Mouse (Mus musculus) neural tube, embryonic 13.5 days (tissue): ENCODE results near the gene Umps. TPM values are rescaled to one million over a fixed set of nuclear protein-coding genes. Genes with fewer than 3 reads are reported as not detected.

ENCODE experiments used
- ATAC-seq: fragments of 200-750 bp; cut with Nextera tagmentation; 2 replicates; pipeline ENCODE4 v1.8.0; 2017; ENCODE audit warnings: low read depth, mild to moderate bottlenecking, moderate TSS enrichment, moderate library complexity
- H3K27ac ChIP-seq: fragments of 300-500 bp; sonication (generic); replicated peaks from 2 replicates; pipeline ENCODE4 v1.5.1; 2015; ENCODE audit warnings: moderate library complexity, mild to moderate bottlenecking, inconsistent platforms
- H3K27me3 ChIP-seq: fragments of 300-500 bp; sonication (generic); 2 replicates; pipeline ENCODE4 v1.6.1; 2015; ENCODE audit warnings: mild to moderate bottlenecking, inconsistent platforms
- H3K36me3 ChIP-seq: fragments of 300-500 bp; sonication (generic); 2 replicates; pipeline ENCODE4 v1.6.1; 2015; ENCODE audit warnings: mild to moderate bottlenecking, inconsistent platforms
- H3K4me1 ChIP-seq: fragments of 300-500 bp; sonication (generic); replicated peaks from 2 replicates; pipeline ENCODE4 v1.6.1; 2015; ENCODE audit warnings: inconsistent platforms
- H3K4me2 ChIP-seq: fragments of 300-500 bp; sonication (generic); 2 replicates; pipeline ENCODE4 v1.6.1; 2015; ENCODE audit warnings: inconsistent platforms, mild to moderate bottlenecking, moderate library complexity
- H3K4me3 ChIP-seq: fragments of 300-500 bp; sonication (generic); 2 replicates; pipeline ENCODE4 v1.5.1; 2015; ENCODE audit warnings: mild to moderate bottlenecking, inconsistent platforms
- H3K9ac ChIP-seq: fragments of 300-500 bp; sonication (generic); 2 replicates; pipeline ENCODE4 v1.6.1; 2015; ENCODE audit warnings: moderate library complexity, mild to moderate bottlenecking, inconsistent platforms
- H3K9me3 ChIP-seq: fragments of 300-500 bp; sonication (generic); 2 replicates; pipeline ENCODE4 v1.6.1; 2016; ENCODE audit warnings: inconsistent platforms
- WGBS: fragments of 180-500 bp; shearing (Covaris S2); methylation state at CpG from one replicate; pipeline ENCODE4 v1.1.7; 2015; 5-methylcytosine and 5-hydroxymethylcytosine counted together
- polyA plus RNA-seq: library from polyadenylated mRNA; unstranded; fragments of >200 nt; fragmentation: Nextera tagmentation; extraction: Ambion mirVana; gene quantifications from 2 replicates; pipeline ENCODE4 v1.2.1, GENCODE M21; 2015

Umps gene
- polyA plus RNA-seq, 1 experiment from 2014 or later = 20.4 TPM

GRCm38 (mm10) chr16:33990712-33991111, 23.9 kb upstream of the Umps start:
- no peaks in the 10 kb centered on the region for H3K9me3 ChIP-seq
- peaks cover 31% of the 10 kb centered on the region for H3K36me3 ChIP-seq
- no peak overlapping the region for H3K9ac ChIP-seq
- no peaks in the 10 kb centered on the region; the same call in 1 of the 2 replicates for H3K4me1 ChIP-seq
- H3K4me2 ChIP-seq = no peak overlapping the region
- WGBS = 79% methylated on average over 4 of the region's 4 CpGs
- H3K27ac ChIP-seq = no peak overlapping the region
- no peak for ATAC-seq
- H3K4me3 ChIP-seq = no peak overlapping the region
- H3K27me3 ChIP-seq = no peaks in the 10 kb centered on the region

- Histone ChIP-seq H3K9ac (no peak overlapping the region), H3K9me3 (no peaks in the 10 kb centered on the region), H3K4me1 (no peaks in the 10 kb centered on the region; the same call in 1 of the 2 replicates), H3K4me3 (no peak overlapping the region), H3K27ac (no peak overlapping the region), H3K36me3 (peaks cover 41% of the 10 kb centered on the region), H3K27me3 (no peaks in the 10 kb centered on the region), H3K4me2 (no peak overlapping the region)
- no peak for ATAC-seq
- WGBS = 85% methylated on average over 1 of the region's 1 CpGs
Observed at GRCm38 (mm10) chr16:33989106-33989505, 22.3 kb upstream of the Umps start.

GRCm38 (mm10) chr16:33988358-33989012, 21.6 kb upstream of the Umps start:
- Histone ChIP-seq H3K9ac (no peak overlapping the region), H3K4me1 (no peaks in the 10 kb centered on the region; the same call in 1 of the 2 replicates), H3K9me3 (no peaks in the 10 kb centered on the region), H3K4me3 (no peak overlapping the region), H3K36me3 (peaks cover 46% of the 10 kb centered on the region), H3K27ac (no peak overlapping the region), H3K4me2 (no peak overlapping the region), H3K27me3 (no peaks in the 10 kb centered on the region)
- WGBS = 64% methylated on average over 17 of the region's 17 CpGs
- no peak for ATAC-seq

- H3K4me3 ChIP-seq = no peak overlapping the region
- H3K9me3 ChIP-seq = no peaks in the 10 kb centered on the region
- H3K27ac ChIP-seq = no peak overlapping the region
- peaks cover 47% of the 10 kb centered on the region for H3K36me3 ChIP-seq
- WGBS = 88% methylated on average over 7 of the region's 7 CpGs
- no peaks in the 10 kb centered on the region for H3K27me3 ChIP-seq
- no peaks in the 10 kb centered on the region for H3K4me1 ChIP-seq
- no peak overlapping the region for H3K4me2 ChIP-seq
- no peak for ATAC-seq
- no peak overlapping the region for H3K9ac ChIP-seq
Observed at GRCm38 (mm10) chr16:33986993-33987392, 20.2 kb upstream of the Umps start.

DNA sequence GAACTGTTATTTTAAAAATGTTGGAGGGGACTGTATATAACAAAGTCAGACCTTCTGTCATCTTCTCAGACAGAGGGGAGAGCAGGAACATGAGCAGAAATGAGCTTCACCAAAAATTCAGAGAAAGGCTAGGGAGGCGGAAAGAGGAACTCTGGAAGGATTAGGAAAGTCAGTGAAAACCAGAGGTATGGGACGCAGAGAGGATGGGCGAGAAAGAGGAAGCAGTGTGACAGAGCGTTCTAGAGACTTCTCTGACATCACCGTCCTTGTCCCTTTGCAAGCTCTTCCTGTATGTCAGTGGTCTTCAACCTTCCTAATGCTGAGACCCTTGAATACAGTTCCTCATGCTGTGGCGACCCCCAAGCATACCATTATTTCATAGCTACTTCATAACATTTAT, 18.5 kb upstream of the Umps start:
- 91% methylated on average over 6 of the region's 6 CpGs for WGBS
- Histone ChIP-seq H3K27ac (no peak overlapping the region), H3K4me3 (no peak overlapping the region), H3K9ac (no peak overlapping the region), H3K27me3 (no peaks in the 10 kb centered on the region), H3K4me1 (no peaks in the 10 kb centered on the region), H3K9me3 (no peaks in the 10 kb centered on the region), H3K36me3 (peaks cover 47% of the 10 kb centered on the region), H3K4me2 (no peak overlapping the region)
- no peak for ATAC-seq

DNA sequence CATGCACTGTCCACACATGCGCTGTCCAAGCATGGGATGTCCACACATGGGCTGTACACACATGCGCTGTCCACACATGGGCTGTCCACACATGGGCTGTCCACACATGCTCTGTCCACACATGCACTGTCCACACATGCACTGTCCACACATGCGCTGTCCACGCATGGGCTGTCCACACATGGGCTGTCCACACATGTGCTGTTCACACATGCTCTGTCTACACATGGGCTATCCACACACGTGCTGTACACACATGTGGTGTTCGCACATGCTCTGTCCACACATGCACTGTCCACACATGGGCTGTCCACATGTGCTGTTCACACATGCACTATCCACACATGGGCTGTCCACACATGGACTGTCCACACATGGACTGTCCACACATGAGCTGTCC, 16.9 kb upstream of the Umps start:
- no peaks in the 10 kb centered on the region for H3K4me1 ChIP-seq
- H3K9me3 ChIP-seq = no peaks in the 10 kb centered on the region
- H3K4me2 ChIP-seq = no peak overlapping the region
- 98% methylated on average over 6 of the region's 6 CpGs for WGBS
- no peak for ATAC-seq
- no peak overlapping the region for H3K9ac ChIP-seq
- no peak overlapping the region for H3K4me3 ChIP-seq
- H3K27me3 ChIP-seq = no peaks in the 10 kb centered on the region
- peaks cover 51% of the 10 kb centered on the region for H3K36me3 ChIP-seq
- H3K27ac ChIP-seq = no peak overlapping the region

DNA sequence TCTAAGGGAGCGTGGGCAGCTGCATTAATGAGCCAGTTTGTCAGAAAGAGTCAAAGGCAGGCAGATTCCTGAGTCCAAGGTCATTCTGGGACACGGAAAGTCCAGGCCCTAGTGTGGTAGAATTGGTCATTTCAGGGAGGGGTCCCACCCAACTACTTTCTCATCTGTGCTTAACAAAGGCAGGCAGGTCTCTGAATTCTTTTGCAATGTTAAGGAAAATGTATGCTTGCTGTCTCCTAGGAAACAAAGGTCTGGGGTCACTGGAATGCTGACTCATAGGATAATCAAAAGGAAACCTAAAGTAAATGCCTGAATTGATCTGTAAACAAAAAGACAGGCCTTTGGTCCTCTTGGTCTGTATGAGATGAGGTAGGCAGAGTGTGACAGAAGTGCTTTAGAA, 13.0 kb upstream of the Umps start:
- ATAC-seq = no peak
- 41% methylated on average over 2 of the region's 2 CpGs for WGBS
- Histone ChIP-seq H3K4me2 (no peak overlapping the region), H3K9me3 (no peaks in the 10 kb centered on the region), H3K27me3 (no peaks in the 10 kb centered on the region), H3K9ac (no peak overlapping the region), H3K4me3 (no peak overlapping the region), H3K27ac (no peak overlapping the region), H3K4me1 (no peaks in the 10 kb centered on the region), H3K36me3 (peaks cover 52% of the 10 kb centered on the region)

DNA sequence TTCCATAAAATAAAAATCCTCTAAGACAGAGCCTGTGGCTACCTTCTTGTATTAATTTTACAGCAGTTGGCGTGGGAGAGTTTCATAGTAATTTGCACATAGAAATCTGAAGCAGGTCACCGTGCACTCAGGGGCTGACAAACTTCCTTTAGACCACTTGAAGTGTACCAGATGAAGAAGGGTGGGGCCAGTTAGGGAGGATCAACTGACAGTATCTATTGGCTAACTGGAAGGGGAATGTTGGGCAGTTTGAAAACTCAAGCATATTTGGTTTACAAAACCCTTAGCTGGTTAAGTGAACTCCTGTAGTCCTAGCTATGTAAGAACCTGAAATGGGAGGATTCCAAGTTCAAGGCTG, 424 bp upstream of the Umps start:
- H3K4me2 ChIP-seq = peak overlapping the region; percentile 90
- peaks cover 15% of the 10 kb centered on the region for H3K4me1 ChIP-seq
- WGBS = 77% methylated on average over 2 of the region's 2 CpGs
- peaks cover 14% of the 10 kb centered on the region; the same call in 1 of the 2 replicates for H3K36me3 ChIP-seq
- peak; percentile 25 for ATAC-seq
- peak overlapping the region; percentile 93 for H3K4me3 ChIP-seq
- no peaks in the 10 kb centered on the region for H3K9me3 ChIP-seq
- H3K27me3 ChIP-seq = no peaks in the 10 kb centered on the region
- peak overlapping the region; percentile 15; the same call in 1 of the 2 replicates for H3K27ac ChIP-seq
- H3K9ac ChIP-seq = peak overlapping the region; percentile 91

- H3K27ac ChIP-seq = no peak overlapping the region
- H3K36me3 ChIP-seq = peaks cover 23% of the 10 kb centered on the region
- no peak for ATAC-seq
- peak overlapping the region; percentile 91 for H3K9ac ChIP-seq
- peak overlapping the region; percentile 93 for H3K4me3 ChIP-seq
- H3K4me2 ChIP-seq = peak overlapping the region; percentile 90
- no peaks in the 10 kb centered on the region for H3K27me3 ChIP-seq
- 18% methylated on average over 15 of the region's 15 CpGs for WGBS
- H3K4me1 ChIP-seq = peaks cover 15% of the 10 kb centered on the region
- H3K9me3 ChIP-seq = no peaks in the 10 kb centered on the region
Observed at GRCm38 (mm10) chr16:33965878-33966537, 830 bp downstream of the Umps start.

DNA sequence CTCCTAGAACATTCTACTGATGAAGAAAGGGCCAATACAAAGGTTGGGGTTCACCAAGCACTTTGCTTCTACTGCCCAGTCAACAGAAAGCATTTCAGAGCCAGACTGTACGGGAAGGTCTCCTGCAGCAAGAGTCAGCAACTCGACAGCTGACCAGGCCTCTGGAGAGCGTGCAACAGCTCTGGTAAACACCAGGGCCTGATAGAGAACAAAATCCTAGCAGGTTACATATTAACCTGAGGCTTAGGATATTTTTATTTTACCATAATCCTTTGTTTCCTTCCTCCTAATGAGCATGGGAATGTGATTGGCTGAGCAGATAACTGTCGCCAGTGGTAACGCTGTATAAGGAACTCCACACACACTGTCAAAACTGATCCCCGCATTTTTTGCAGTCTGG, 3.3 kb downstream of the Umps start:
- WGBS = 94% methylated on average over 6 of the region's 6 CpGs
- Histone ChIP-seq H3K27me3 (no peaks in the 10 kb centered on the region), H3K9ac (no peak overlapping the region), H3K9me3 (no peaks in the 10 kb centered on the region), H3K4me3 (no peak overlapping the region), H3K36me3 (peaks cover 47% of the 10 kb centered on the region), H3K4me1 (peaks cover 15% of the 10 kb centered on the region), H3K27ac (no peak overlapping the region), H3K4me2 (no peak overlapping the region)
- no peak for ATAC-seq

DNA sequence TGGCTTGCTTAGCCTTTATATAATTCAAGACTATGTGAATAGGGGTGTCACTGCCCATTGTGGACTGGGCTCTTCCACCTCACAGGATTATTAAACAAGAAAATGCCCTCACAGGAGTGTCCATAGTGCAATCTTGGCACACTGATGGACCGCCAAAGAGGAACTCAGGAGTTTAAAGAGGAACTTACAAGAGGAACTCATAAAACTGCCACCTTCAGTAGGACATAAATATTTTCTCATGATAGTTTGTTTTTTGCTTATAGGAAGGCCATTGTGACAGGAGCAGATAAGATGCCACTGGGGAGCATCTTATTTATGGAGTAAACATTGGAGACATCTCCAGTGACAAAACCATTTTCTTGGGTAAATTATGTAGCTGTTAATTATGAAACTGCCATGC, 12.0 kb downstream of the Umps start:
- 88% methylated on average over 1 of the region's 1 CpGs for WGBS
- Histone ChIP-seq H3K9me3 (no peaks in the 10 kb centered on the region), H3K36me3 (peaks cover 66% of the 10 kb centered on the region), H3K4me3 (no peak overlapping the region), H3K9ac (no peak overlapping the region), H3K27me3 (no peaks in the 10 kb centered on the region), H3K4me2 (no peak overlapping the region), H3K4me1 (no peaks in the 10 kb centered on the region), H3K27ac (no peak overlapping the region)
- no peak for ATAC-seq

DNA sequence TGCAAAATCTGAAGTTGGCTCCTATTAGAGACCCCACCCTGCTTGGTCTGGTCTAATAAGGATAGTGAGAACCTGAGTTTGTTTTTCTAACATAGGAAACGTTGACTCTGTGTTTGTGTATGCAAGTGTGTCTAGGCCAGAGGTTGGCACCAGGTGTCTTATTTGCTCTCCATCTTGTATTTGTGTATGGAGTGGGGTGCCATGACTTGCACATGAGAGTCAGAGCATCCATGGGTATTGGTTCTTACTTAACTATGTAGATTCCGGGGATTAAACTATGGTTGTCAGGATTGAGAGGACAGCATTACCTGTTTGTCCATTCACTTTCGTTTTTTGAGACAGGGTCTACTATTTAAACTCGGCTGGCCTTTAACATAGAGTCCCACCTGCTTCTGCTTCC, 13.8 kb downstream of the Umps start:
- no peaks in the 10 kb centered on the region for H3K27me3 ChIP-seq
- no peak overlapping the region for H3K9ac ChIP-seq
- 88% methylated on average over 4 of the region's 4 CpGs for WGBS
- H3K36me3 ChIP-seq = peaks cover 49% of the 10 kb centered on the region
- H3K4me3 ChIP-seq = no peak overlapping the region
- no peaks in the 10 kb centered on the region for H3K9me3 ChIP-seq
- no peak overlapping the region for H3K4me2 ChIP-seq
- no peak overlapping the region for H3K27ac ChIP-seq
- no peaks in the 10 kb centered on the region for H3K4me1 ChIP-seq
- ATAC-seq = no peak

GRCm38 (mm10) chr16:33950830-33951229, 16.0 kb downstream of the Umps start:
- no peaks in the 10 kb centered on the region for H3K9me3 ChIP-seq
- H3K4me2 ChIP-seq = no peak overlapping the region
- peak; percentile 77 for ATAC-seq
- H3K27ac ChIP-seq = no peak overlapping the region
- H3K36me3 ChIP-seq = peaks cover 27% of the 10 kb centered on the region
- H3K27me3 ChIP-seq = no peaks in the 10 kb centered on the region
- no peaks in the 10 kb centered on the region for H3K4me1 ChIP-seq
- no peak overlapping the region for H3K9ac ChIP-seq
- H3K4me3 ChIP-seq = no peak overlapping the region
- 34% methylated on average over 4 of the region's 4 CpGs for WGBS
